8 mouse cellular contexts compared by ENCODE assay signal in the genomic region with DNA sequence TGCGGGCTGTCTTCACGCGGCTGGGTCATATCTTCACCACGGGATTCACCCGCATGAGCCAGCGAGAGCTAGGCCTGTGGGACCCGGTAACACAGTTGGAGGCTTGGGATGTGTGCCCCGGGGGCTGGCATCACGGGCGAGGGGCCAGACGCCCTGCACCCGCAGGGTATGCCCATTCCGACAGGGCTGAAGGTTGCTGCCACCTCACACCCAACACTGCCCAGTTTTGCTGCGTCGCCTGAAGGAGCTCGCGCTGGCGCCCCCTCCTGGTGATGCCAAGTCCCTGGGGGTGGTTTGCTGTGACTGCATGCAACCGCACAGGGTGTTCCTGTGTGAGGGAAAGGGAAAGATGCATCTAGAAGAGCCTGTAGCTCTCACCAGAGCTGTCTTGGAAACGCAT. TPM values are rescaled to one million over a fixed set of nuclear protein-coding genes. Genes with fewer than 3 reads are reported as not detected.
DNase-seq lines count a peak whose midpoint lies in the region; ATAC-seq and TF ChIP-seq lines count a peak whose summit lies in the region.

No protein-coding gene starts in this region.

- H3K27me3 ChIP-seq in midbrain, embryonic 10.5 days (ENCODE audit: low read depth, poor library complexity, severe bottlenecking), result peaks cover 77% of the 10 kb centered on the region
- H3K27me3 ChIP-seq in midbrain, embryonic 15.5 days (replicated peaks), result peaks cover 41% of the 10 kb centered on the region
- peaks cover 39% of the 10 kb centered on the region for H3K27me3 ChIP-seq in intestine, postnatal 0 days (replicated peaks; ENCODE audit: control insufficient read depth, insufficient read depth, low read length)
- H3K27me3 ChIP-seq in limb, embryonic 15.5 days, result peaks cover 67% of the 10 kb centered on the region
- peaks cover 21% of the 10 kb centered on the region for H3K27me3 ChIP-seq in midbrain, postnatal 0 days (ENCODE audit: insufficient read depth, low read length)

- peaks cover 26% of the 10 kb centered on the region for H3K36me3 ChIP-seq in midbrain, embryonic 10.5 days
- peaks cover 20% of the 10 kb centered on the region; the same call in 1 of the 2 replicates for H3K36me3 ChIP-seq in midbrain, embryonic 15.5 days (replicated peaks)
- peaks cover 16% of the 10 kb centered on the region; the same call in 1 of the 2 replicates for H3K36me3 ChIP-seq in intestine, postnatal 0 days (ENCODE audit: control insufficient read depth, insufficient read depth)
- peaks cover 17% of the 10 kb centered on the region for H3K36me3 ChIP-seq in limb, embryonic 15.5 days
- peaks cover 20% of the 10 kb centered on the region for H3K36me3 ChIP-seq in midbrain, postnatal 0 days (ENCODE audit: insufficient read depth, low read length)

- H3K4me3 ChIP-seq in midbrain, embryonic 10.5 days, result peak overlapping the region; percentile 28; the same call in 1 of the 2 replicates
- H3K4me3 ChIP-seq in midbrain, embryonic 15.5 days, result no peak overlapping the region
- no peak overlapping the region; the same call in 1 of the 2 replicates for H3K4me3 ChIP-seq in intestine, postnatal 0 days (ENCODE audit: low read depth, low read length)
- H3K4me3 ChIP-seq in limb, embryonic 15.5 days, result no peak overlapping the region
- H3K4me3 ChIP-seq in midbrain, postnatal 0 days (ENCODE audit: low read depth, low read length), result no peak overlapping the region

- no peak overlapping the region for H3K4me2 ChIP-seq in midbrain, embryonic 15.5 days
- peak overlapping the region; percentile 55 for H3K4me2 ChIP-seq in intestine, postnatal 0 days (replicated peaks; ENCODE audit: low read depth)
- 0 out of 2 replicates have a peak overlapping the region, but pooled peaks have one; percentile 10 for H3K4me2 ChIP-seq in limb, embryonic 15.5 days
- H3K4me2 ChIP-seq in midbrain, postnatal 0 days (ENCODE audit: low read depth, low read length, poor library complexity, severe bottlenecking), result no peak overlapping the region

- no peak for ATAC-seq in midbrain, embryonic 15.5 days (replicated peaks)
- peak; percentile 26; the same call in 1 of the 2 replicates for ATAC-seq in intestine, postnatal 0 days
- no peak for ATAC-seq in limb, embryonic 15.5 days (ENCODE audit: insufficient number of reproducible peaks, low FRiP score, low TSS enrichment, low read depth)
- ATAC-seq in midbrain, postnatal 0 days (ENCODE audit: low FRiP score), result no peak; the same call in 1 of the 2 replicates

- peak; percentile 90 for TF ChIP-seq CTCF in intestine, postnatal 0 days (IDR thresholded peaks at IDR 0.05; ENCODE audit: low read depth)
- peak; percentile 75 for TF ChIP-seq CTCF in midbrain, postnatal 0 days (IDR thresholded peaks at IDR 0.05)

- peak; percentile 69 for DNase-seq in midbrain, embryonic 10.5 days (ENCODE audit: low spot score)
- peak; percentile 66 to 68 for DNase-seq in cerebellum, postnatal 4 days (ENCODE audit: low spot score in 2 of 2)
- peak; percentile 78 for DNase-seq in gastrocnemius, postnatal 14 days
- peak; percentile 68 for DNase-seq in midbrain, postnatal 0 days (ENCODE audit: low spot score)
- DNase-seq in spleen, postnatal 10 days (ENCODE audit: low spot score in 2 of 2), result peak; percentile 70 to 90

- 14% methylated on average over 20 of the region's 20 CpGs for WGBS in midbrain, embryonic 10.5 days
- WGBS in midbrain, embryonic 15.5 days, result 15% methylated on average over 20 of the region's 20 CpGs
- 12% methylated on average over 20 of the region's 20 CpGs for WGBS in intestine, postnatal 0 days
- WGBS in limb, embryonic 15.5 days, result 13% methylated on average over 20 of the region's 20 CpGs
- 11% methylated on average over 20 of the region's 20 CpGs for WGBS in midbrain, postnatal 0 days

- no peaks in the 10 kb centered on the region for H3K9me3 ChIP-seq in midbrain, embryonic 10.5 days (replicated peaks)
- no peaks in the 10 kb centered on the region for H3K9me3 ChIP-seq in midbrain, embryonic 15.5 days
- no peaks in the 10 kb centered on the region for H3K9me3 ChIP-seq in intestine, postnatal 0 days (ENCODE audit: control insufficient read depth)
- no peaks in the 10 kb centered on the region for H3K9me3 ChIP-seq in limb, embryonic 15.5 days
- H3K9me3 ChIP-seq in midbrain, postnatal 0 days (ENCODE audit: low read length), result no peaks in the 10 kb centered on the region

- H3K27ac ChIP-seq in midbrain, embryonic 10.5 days (replicated peaks), result 0 out of 2 replicates have a peak overlapping the region, but pooled peaks have one; percentile 9
- H3K27ac ChIP-seq in midbrain, embryonic 15.5 days, result no peak overlapping the region
- no peak overlapping the region for H3K27ac ChIP-seq in intestine, postnatal 0 days (ENCODE audit: low read depth, low read length)
- no peak overlapping the region for H3K27ac ChIP-seq in limb, embryonic 15.5 days
- no peak overlapping the region for H3K27ac ChIP-seq in midbrain, postnatal 0 days (ENCODE audit: low read depth, low read length)

- intact Hi-C loops in gastrocnemius, postnatal 14 days (cut with DNase I; ENCODE audit: low total_unique reads), result no loop called here

- no peak overlapping the region for H3K9ac ChIP-seq in midbrain, embryonic 15.5 days
- no peak overlapping the region for H3K9ac ChIP-seq in intestine, postnatal 0 days (ENCODE audit: low read depth, low read length)
- no peak overlapping the region for H3K9ac ChIP-seq in limb, embryonic 15.5 days
- H3K9ac ChIP-seq in midbrain, postnatal 0 days (replicated peaks; ENCODE audit: low read length, poor library complexity, severe bottlenecking), result no peak overlapping the region

- peaks cover 23% of the 10 kb centered on the region for H3K4me1 ChIP-seq in midbrain, embryonic 10.5 days
- peaks cover 6% of the 10 kb centered on the region for H3K4me1 ChIP-seq in midbrain, embryonic 15.5 days
- no peaks in the 10 kb centered on the region; the same call in 1 of the 2 replicates for H3K4me1 ChIP-seq in intestine, postnatal 0 days (replicated peaks; ENCODE audit: control insufficient read depth, insufficient read depth, low read length)
- peaks cover 17% of the 10 kb centered on the region for H3K4me1 ChIP-seq in limb, embryonic 15.5 days
- peaks cover 4% of the 10 kb centered on the region; the same call in 1 of the 2 replicates for H3K4me1 ChIP-seq in midbrain, postnatal 0 days (ENCODE audit: insufficient read depth, low read length)

RNA-seq across cellular contexts. Expression of a gene that starts 5.6 kb away (rescaled TPM):
- not detected in 2 replicates for polyA plus RNA-seq in midbrain, embryonic 10.5 days (2016; fragmentation: Nextera tagmentation; extraction: Ambion mirVana)
- polyA plus RNA-seq in midbrain, embryonic 15.5 days (2015; fragmentation: Nextera tagmentation; extraction: Ambion mirVana), result 0.23 and 0.39 TPM in 2 replicates
- total RNA-seq in gastrocnemius, postnatal 14 days (2021), result 10 to 100 TPM; 79.2 to 80.8 TPM
- 0.18 TPM in 2 replicates for polyA plus RNA-seq in intestine, postnatal 0 days (2015; fragmentation: Nextera tagmentation; extraction: Ambion mirVana)
- 2.2 and 8.0 TPM in 2 replicates for polyA plus RNA-seq in limb, embryonic 15.5 days (2015; fragmentation: Nextera tagmentation; extraction: Ambion mirVana)
- 1.1 and 2.2 TPM in 2 replicates for total RNA-seq in midbrain, postnatal 0 days (2014; rRNA removed)
- 0.65 and 0.70 TPM in 2 replicates for polyA plus RNA-seq in midbrain, postnatal 0 days (2015; fragmentation: Nextera tagmentation; extraction: Ambion mirVana)

RNA-seq across cellular contexts. Expression of a gene that starts 21.7 kb away (rescaled TPM):
- 7.4 and 11.8 TPM in 2 replicates for polyA plus RNA-seq in midbrain, embryonic 10.5 days (2016; fragmentation: Nextera tagmentation; extraction: Ambion mirVana)
- 46.1 and 46.2 TPM in 2 replicates for polyA plus RNA-seq in midbrain, embryonic 15.5 days (2015; fragmentation: Nextera tagmentation; extraction: Ambion mirVana)
- total RNA-seq in gastrocnemius, postnatal 14 days (2021), result 1 to 10 TPM; 5.7 to 6.3 TPM
- 2.1 TPM in 2 replicates for polyA plus RNA-seq in intestine, postnatal 0 days (2015; fragmentation: Nextera tagmentation; extraction: Ambion mirVana)
- 5.0 and 7.2 TPM in 2 replicates for polyA plus RNA-seq in limb, embryonic 15.5 days (2015; fragmentation: Nextera tagmentation; extraction: Ambion mirVana)
- 70.3 and 75.5 TPM in 2 replicates for total RNA-seq in midbrain, postnatal 0 days (2014; rRNA removed)
- 41.5 and 43.6 TPM in 2 replicates for polyA plus RNA-seq in midbrain, postnatal 0 days (2015; fragmentation: Nextera tagmentation; extraction: Ambion mirVana)

RNA-seq across cellular contexts. Expression of a gene that starts 25.6 kb away (rescaled TPM):
- polyA plus RNA-seq in midbrain, embryonic 10.5 days (2016; fragmentation: Nextera tagmentation; extraction: Ambion mirVana), result 10.9 and 11.7 TPM in 2 replicates
- polyA plus RNA-seq in midbrain, embryonic 15.5 days (2015; fragmentation: Nextera tagmentation; extraction: Ambion mirVana), result 17.9 and 19.0 TPM in 2 replicates
- total RNA-seq in gastrocnemius, postnatal 14 days (2021), result 10 to 100 TPM; 23.0 to 25.9 TPM
- 21.2 and 21.9 TPM in 2 replicates for polyA plus RNA-seq in intestine, postnatal 0 days (2015; fragmentation: Nextera tagmentation; extraction: Ambion mirVana)
- 9.1 and 10.8 TPM in 2 replicates for polyA plus RNA-seq in limb, embryonic 15.5 days (2015; fragmentation: Nextera tagmentation; extraction: Ambion mirVana)
- 111 and 143 TPM in 2 replicates for total RNA-seq in midbrain, postnatal 0 days (2014; rRNA removed)
- polyA plus RNA-seq in midbrain, postnatal 0 days (2015; fragmentation: Nextera tagmentation; extraction: Ambion mirVana), result 18.5 and 19.6 TPM in 2 replicates

RNA-seq across cellular contexts. Expression of a gene that starts 47.1 kb away (rescaled TPM):
- polyA plus RNA-seq in midbrain, embryonic 10.5 days (2016; fragmentation: Nextera tagmentation; extraction: Ambion mirVana), result 3.9 and 4.2 TPM in 2 replicates
- 2.2 and 2.6 TPM in 2 replicates for polyA plus RNA-seq in midbrain, embryonic 15.5 days (2015; fragmentation: Nextera tagmentation; extraction: Ambion mirVana)
- total RNA-seq in gastrocnemius, postnatal 14 days (2021), result under 1 TPM; 0.45 to 0.53 TPM
- polyA plus RNA-seq in intestine, postnatal 0 days (2015; fragmentation: Nextera tagmentation; extraction: Ambion mirVana), result 2.2 and 3.3 TPM in 2 replicates
- 2.7 and 3.0 TPM in 2 replicates for polyA plus RNA-seq in limb, embryonic 15.5 days (2015; fragmentation: Nextera tagmentation; extraction: Ambion mirVana)
- 3.6 and 4.2 TPM in 2 replicates for total RNA-seq in midbrain, postnatal 0 days (2014; rRNA removed)
- polyA plus RNA-seq in midbrain, postnatal 0 days (2015; fragmentation: Nextera tagmentation; extraction: Ambion mirVana), result 1.6 and 1.8 TPM in 2 replicates

RNA-seq across cellular contexts. Expression of a gene that starts 48.0 kb away (rescaled TPM):
- polyA plus RNA-seq in midbrain, embryonic 10.5 days (2016; fragmentation: Nextera tagmentation; extraction: Ambion mirVana), result 31.3 and 36.5 TPM in 2 replicates
- 12.7 and 16.7 TPM in 2 replicates for polyA plus RNA-seq in midbrain, embryonic 15.5 days (2015; fragmentation: Nextera tagmentation; extraction: Ambion mirVana)
- total RNA-seq in gastrocnemius, postnatal 14 days (2021), result 1 to 10 TPM; 6.0 to 6.3 TPM
- polyA plus RNA-seq in intestine, postnatal 0 days (2015; fragmentation: Nextera tagmentation; extraction: Ambion mirVana), result 20.2 and 22.9 TPM in 2 replicates
- polyA plus RNA-seq in limb, embryonic 15.5 days (2015; fragmentation: Nextera tagmentation; extraction: Ambion mirVana), result 62.5 and 69.8 TPM in 2 replicates
- 7.5 and 7.8 TPM in 2 replicates for total RNA-seq in midbrain, postnatal 0 days (2014; rRNA removed)
- 11.4 and 11.5 TPM in 2 replicates for polyA plus RNA-seq in midbrain, postnatal 0 days (2015; fragmentation: Nextera tagmentation; extraction: Ambion mirVana)

Comparison
In these comparisons a context has a peak if more than half of its experiments do, and no peak if none do; other contexts are left out.
1. H3K4me2 ChIP-seq: peak in intestine, postnatal 0 days (single experiment) and limb, embryonic 15.5 days (single experiment); none in midbrain, embryonic 15.5 days (single experiment) and midbrain, postnatal 0 days (single experiment).
2. Peak in every context shown above with its lines, with median percentiles within 50 percentile points of each other: DNase-seq.